Mouse (Mus musculus): ENCODE results near the gene Creb5.

GRCm38 (mm10) chr6:53545483-53545900, 258.4 kb downstream of the Creb5 start:
- TF ChIP-seq CTCF (IDR thresholded peaks at IDR 0.05), result no peak
- TF ChIP-seq POLR2A (IDR thresholded peaks at IDR 0.05; ENCODE audit: insufficient read depth, low read depth, low read length), result no peak
- no peak for TF ChIP-seq EP300 (IDR thresholded peaks at IDR 0.05; ENCODE audit: insufficient read depth, low read depth, low read length)

Data from heart, adult 2 months (tissue).